Mouse (Mus musculus): ENCODE data around the gene Nhp2.
"Not testable (repeated sequence)": the region's sequence is repeated elsewhere in the genome, so short reads cannot be mapped to it uniquely, and the experiment has no call there.

DNA sequence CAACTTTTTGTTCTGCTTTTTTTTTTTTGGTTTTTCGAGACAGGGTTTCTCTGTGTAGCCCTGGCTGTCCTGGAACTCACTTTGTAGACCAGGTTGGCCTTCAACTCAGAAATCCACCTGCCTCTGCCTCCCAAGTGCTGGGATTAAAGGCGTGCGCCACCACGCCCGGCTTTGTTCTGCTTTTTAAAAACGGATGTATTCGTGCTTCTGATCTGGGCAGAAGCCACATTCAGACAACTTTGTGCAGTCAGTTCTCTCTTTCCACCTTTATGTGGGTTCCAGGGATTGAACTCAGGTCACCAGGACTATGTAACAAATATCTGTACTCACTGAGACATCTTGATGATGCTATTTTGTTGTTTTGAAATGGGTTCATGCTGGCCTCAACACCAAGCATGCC lies 13.7 kb downstream of the Nhp2 start:
- not testable (repeated sequence) for TF ChIP-seq CTCF, EP300 (IDR thresholded peaks at IDR 0.05; ENCODE audit: low read depth)

Measured in liver, embryonic 14.5 days (tissue).